Mouse (Mus musculus): Measurements from ENCODE around the gene Gm21974.
"Not testable (repeated sequence)": the region's sequence is repeated elsewhere in the genome, so short reads cannot be mapped to it uniquely, and the experiment has no call there.

Gm21974 gene

DNA sequence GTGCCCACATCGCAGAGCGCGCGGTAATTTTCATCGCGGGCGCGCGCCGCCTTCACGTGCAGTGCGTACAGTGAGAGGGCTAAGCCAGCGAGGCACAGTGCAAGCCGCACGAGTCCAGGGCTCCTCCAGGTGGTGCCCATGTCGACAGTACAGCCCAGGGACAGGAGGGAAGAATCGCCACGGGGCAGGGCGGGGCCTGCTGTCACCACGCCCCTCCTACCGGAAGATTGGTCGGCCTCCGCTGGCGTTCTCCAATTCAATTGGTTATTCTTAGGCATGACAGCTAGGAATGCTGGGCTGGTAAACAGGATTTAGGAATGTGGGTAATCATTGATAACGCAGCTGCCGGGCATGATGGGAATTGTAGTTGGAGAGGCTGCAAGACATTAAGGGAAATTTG, at the start of gene Gm21974, which contains the start of gene Vkorc1:
Gm21974 (minus strand) TSS at position 13 of the 400 bp plus-strand sequence.
Vkorc1 (minus strand) TSS at position 176 of the 400 bp plus-strand sequence.
- in situ Hi-C loops (cut with MboI, MseI), result no loop called here

DNA sequence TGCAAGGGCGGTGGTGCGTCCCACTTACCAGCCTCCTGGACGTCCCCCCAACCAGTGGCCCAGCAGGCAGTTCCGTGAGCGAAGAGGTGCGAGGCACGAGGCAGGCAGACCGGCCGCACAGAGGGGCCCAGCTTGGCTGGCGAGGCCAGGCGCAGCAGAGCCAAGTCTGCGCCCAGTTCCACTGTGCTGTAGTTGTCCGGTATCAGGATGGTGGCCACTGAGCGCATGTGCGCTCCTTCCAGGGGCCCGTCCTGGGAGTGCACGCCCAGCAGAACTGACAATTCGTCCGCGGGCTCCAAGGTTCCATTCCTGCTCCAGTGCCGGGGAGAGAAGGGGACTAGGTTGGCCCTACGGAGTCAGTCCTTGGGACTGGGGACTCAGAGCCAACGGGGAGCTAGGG, 49.4 kb upstream of the Gm21974 start:
- in situ Hi-C loops (cut with MboI, MseI), result no loop called here

DNA sequence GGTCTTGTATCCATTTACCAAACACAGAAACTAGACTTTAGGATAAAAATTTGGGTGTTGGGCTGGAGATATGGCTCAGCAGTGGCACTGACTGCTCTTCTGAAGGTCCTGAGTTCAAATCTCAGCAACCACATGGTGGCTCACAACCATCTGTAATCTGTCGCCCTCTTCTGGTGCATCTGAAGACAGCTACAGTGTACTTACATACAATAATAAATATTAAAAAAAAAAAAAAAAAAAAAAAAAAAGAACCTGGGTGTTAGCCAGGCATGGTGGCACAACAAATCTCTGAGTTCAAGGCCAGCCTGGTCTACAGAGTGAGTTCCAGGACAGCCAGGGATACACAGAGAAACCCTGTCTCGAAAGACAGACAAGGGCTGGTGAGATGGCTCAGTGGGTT, 46.8 kb upstream of the Gm21974 start:
- in situ Hi-C loops (cut with MboI, MseI), result not testable (repeated sequence)

- in situ Hi-C loops (cut with MboI, MseI), result no loop called here
Observed at GRCm38 (mm10) chr7:127936216-127936884, 41.1 kb upstream of the Gm21974 start.

- in situ Hi-C loops (cut with MboI, MseI), result no loop called here
Observed at GRCm38 (mm10) chr7:127935748-127936159, 40.5 kb upstream of the Gm21974 start.

DNA sequence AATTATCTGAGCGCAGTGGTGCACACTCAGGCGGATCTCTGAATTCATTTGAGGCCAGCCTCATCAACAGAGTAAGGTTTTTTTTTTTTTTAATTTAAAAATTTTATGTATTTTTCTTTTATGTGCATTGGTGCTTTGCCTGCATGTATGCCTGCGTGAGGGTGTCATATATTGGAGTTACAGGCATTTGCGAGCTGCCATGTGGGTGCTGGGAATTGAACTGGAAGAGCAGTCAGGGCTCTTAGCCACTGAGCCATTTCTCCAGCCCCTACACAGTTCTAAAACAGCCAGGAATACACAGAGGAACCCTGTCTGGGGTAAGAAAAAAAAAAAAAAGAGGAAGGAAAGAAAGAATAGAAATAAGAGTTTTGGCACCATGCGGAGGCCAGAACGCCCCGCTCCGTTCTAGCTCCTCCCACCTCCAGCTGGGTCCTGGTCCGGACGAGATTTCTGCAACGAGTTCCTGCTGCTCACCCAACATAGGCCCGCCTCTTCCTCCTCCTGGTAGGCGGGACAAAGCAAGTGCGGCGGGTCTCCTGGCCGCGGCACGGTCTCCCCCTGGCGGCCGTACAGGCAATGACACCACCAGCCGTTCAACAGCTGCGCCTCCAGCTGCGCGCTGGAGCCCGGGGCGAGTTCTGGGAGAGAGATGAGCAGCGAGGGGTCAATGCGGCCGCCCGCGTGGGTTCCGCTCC, 39.9 kb upstream of the Gm21974 start:
- in situ Hi-C loops (cut with MboI, MseI), result no loop called here

GRCm38 (mm10) chr7:127934075-127934474, 38.8 kb upstream of the Gm21974 start:
- in situ Hi-C loops (cut with MboI, MseI), result no loop called here

DNA sequence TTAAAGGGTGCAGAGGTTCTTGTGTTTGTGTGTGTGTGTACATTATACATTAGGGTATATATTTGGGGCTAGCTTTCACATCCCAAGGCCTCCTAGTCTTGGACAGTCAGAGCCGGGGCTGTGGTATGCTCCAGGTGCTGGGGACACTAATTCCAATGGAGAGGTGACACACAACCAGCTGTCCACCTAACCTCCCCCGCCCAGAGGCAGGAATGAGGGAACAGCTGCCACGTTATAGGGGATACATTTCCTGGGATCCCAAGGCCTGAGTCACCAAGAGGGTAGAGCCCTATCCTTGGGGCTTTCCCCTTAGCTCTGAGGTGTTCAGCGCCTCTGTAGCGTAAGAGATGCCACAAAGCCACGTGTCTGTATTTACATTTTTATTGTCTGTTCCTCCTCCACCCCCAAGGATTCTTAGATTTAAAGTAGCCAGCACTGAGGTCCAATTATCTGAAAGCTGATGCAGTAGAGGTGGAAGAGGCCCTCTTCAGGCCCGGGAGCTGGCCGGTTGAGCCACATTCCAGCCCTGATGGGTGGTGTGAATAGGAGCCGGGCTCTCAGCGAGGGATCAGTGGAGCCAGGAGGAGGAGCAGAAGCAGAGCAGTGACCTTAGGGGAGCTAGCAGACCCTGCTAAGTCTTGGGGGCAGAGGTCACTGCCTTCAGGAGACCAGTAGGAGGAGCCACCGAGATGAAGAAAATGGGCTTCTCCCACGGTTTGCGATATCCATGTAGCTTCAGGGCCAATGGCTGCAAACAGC, 37.2 kb upstream of the Gm21974 start:
- in situ Hi-C loops (cut with MboI, MseI), result no loop called here

DNA sequence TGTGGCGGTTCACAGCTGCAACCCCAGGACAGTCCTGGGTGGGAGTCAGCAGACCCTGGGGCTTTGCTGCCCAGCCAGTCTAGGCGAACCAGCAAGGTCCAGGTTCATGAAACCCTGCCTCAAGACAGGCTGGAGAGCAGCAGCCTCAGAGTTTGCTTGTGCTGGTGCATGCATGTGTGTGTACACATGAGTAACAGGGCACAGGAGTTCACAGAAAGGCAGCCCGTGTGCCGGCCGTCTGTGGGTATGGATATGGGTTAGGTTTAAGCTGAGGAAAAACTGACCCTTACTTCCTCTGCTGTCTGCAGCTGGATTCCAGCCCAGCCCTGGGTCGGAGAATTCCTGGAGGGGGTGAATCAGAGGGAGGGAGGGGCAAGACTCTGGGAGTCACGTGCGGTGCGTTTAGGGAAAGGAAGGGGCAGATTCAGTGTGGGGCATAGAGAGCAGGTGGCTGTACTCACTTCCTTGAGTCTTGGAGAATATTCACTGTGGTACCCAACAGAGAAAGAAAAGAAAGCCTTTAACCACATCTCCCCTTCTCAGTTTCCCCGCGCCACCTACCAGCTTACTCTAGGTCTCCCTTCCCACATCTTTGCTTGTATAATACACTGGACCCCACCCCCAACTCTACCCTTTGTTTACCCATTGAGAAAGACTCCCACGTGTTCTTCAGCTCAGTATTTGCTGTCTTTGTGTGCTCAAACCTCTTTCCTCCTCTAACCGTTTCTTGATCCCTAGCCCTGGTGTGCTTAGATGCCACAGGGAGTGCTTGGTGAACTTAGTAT, 36.3 kb upstream of the Gm21974 start:
- in situ Hi-C loops (cut with MboI, MseI), result no loop called here

DNA sequence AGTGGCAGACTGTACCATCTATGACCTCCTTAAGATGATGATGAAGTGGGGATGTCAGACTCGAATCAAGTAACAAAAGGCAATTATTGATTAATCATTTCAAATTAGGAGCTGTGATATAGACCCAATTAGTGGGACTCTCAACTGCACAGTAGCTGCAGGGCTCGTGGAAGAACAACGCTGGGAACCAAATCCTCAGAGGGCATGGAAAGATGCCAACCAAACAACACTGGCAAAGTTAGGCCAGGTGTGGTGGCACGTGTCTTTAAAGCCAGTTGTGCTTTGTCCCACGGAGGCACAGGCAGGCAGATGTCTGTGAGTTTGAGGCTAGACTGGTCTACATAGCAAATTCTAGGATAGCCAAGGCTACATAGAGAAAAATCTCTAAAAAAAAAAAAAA, 35.4 kb upstream of the Gm21974 start:
- in situ Hi-C loops (cut with MboI, MseI), result no loop called here

DNA sequence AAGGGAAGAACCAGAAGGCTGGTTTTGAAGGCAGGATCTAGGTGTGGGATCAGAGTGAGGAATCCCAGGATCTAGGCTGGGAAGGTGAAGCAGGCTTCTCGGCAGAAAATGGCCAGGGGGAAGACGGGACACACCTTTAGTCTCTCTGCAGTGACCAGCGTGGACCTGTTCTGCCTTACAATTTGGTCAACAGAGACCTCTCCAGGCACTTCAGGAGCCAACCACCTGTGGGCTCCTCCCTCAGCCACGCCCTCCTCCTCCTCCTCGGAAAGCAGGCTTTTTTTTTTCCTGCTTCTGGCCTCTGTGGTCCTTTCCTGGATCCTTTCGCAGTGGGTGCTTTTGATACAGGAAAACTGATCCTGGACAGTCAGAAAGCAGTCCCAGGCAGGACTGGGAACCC, 34.7 kb upstream of the Gm21974 start, which contains the start of gene Prss8:
Prss8 (minus strand) TSS at position 182 of the 400 bp plus-strand sequence.
- in situ Hi-C loops (cut with MboI, MseI), result no loop called here

GRCm38 (mm10) chr7:127928596-127928995, 33.3 kb upstream of the Gm21974 start:
- in situ Hi-C loops (cut with MboI, MseI), result no loop called here

- in situ Hi-C loops (cut with MboI, MseI), result no loop called here
Observed at GRCm38 (mm10) chr7:127927726-127928125, 32.5 kb upstream of the Gm21974 start.

- in situ Hi-C loops (cut with MboI, MseI), result no loop called here
Observed at GRCm38 (mm10) chr7:127926846-127927245, 31.6 kb upstream of the Gm21974 start.

GRCm38 (mm10) chr7:127926066-127926465, 30.8 kb upstream of the Gm21974 start:
- in situ Hi-C loops (cut with MboI, MseI), result no loop called here

DNA sequence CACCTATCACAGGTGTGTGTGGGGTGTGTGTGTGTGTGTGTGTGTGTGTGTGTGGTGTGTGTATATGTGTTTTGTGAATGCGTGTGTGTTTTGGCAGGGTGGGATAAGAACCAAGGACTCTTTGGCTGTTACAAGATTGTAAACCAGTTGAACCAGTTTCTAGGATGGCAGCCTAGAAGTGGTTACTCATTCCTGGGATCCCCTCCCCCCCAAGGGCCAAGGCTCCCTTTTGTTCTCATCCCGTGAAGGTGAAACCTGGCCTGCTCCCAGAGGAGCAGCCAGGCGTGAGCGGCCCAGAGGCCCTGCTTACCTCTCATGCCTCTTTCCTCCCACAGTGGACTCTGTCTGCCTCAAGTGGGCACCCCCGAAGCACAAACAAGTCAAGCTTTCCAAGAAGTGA, 30.0 kb upstream of the Gm21974 start:
- in situ Hi-C loops (cut with MboI, MseI), result no loop called here

- in situ Hi-C loops (cut with MboI, MseI), result no loop called here
Observed at GRCm38 (mm10) chr7:127923714-127924113, 28.5 kb upstream of the Gm21974 start.

DNA sequence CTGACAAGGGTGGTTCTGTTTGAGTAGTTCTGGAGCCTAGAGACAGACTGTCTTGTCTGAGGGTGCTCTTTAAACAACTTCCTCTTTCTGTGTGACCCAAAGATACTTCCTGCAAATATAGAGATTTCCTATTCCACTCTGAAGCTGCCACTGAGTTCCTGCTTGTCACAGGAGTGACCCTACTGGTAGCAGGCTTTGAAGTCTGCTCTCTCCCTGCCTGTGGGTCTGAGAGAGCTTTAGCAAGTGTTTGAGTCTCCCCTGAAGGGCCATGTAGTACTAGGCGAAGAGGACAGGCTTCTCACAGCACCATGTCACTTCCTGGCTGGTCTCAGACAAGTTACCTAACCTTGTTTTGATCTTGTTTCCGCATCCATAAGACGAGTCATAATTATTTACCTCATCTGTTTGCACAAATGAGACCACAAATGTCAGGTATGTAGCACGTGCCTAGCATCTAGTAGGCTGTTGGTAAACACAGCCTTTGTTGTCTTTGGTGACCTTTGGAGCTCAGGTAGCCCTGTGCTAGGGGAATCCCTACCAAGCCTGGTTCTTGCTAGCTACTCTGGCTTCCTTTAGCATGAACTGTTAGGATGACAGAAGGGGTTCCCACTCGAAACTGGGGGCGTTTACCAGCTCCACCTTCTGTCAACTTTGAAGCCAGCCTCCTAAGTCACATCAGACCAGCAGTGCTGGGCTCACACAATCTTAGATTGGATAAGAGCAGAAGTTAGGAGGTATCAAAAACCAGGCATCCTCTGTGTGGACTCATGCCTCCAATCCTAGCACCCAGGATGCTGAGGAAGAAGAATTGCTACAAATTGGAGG, 27.4 kb upstream of the Gm21974 start:
- in situ Hi-C loops (cut with MboI, MseI), result no loop called here

DNA sequence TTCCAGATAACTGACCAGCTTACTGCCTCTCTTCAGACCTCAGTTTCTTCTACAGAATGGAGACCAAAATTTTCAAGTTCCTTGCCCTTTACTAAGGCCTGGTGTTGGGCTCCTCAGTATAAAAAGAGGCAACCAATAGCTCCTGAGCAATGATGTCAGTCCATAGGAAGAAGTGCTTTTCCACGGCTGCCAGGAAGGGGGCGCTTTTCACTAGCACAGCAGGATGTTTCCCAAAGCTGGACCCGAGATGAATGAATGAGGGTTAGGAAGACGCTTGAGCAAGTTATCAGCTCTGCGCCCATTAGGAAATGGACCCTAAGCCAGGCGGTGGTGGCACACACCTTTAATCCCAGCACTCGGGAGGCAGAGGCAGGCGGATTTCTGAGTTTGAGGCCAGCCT, 26.3 kb upstream of the Gm21974 start:
- in situ Hi-C loops (cut with MboI, MseI), result no loop called here

- in situ Hi-C loops (cut with MboI, MseI), result no loop called here
Observed at GRCm38 (mm10) chr7:127919290-127919689, 24.0 kb upstream of the Gm21974 start.

GRCm38 (mm10) chr7:127918203-127918602, 22.9 kb upstream of the Gm21974 start:
- in situ Hi-C loops (cut with MboI, MseI), result no loop called here
